Mouse (Mus musculus) kidney, adult 18-20 months (tissue): ENCODE data around the gene 3110070M22Rik.
"Not testable (repeated sequence)": the region's sequence is repeated elsewhere in the genome, so short reads cannot be mapped to it uniquely, and the experiment has no call there.

Source experiments
- DNase-seq: peaks from one replicate; pipeline ENCODE4 v3.0.0; 2021

3110070M22Rik gene

DNA sequence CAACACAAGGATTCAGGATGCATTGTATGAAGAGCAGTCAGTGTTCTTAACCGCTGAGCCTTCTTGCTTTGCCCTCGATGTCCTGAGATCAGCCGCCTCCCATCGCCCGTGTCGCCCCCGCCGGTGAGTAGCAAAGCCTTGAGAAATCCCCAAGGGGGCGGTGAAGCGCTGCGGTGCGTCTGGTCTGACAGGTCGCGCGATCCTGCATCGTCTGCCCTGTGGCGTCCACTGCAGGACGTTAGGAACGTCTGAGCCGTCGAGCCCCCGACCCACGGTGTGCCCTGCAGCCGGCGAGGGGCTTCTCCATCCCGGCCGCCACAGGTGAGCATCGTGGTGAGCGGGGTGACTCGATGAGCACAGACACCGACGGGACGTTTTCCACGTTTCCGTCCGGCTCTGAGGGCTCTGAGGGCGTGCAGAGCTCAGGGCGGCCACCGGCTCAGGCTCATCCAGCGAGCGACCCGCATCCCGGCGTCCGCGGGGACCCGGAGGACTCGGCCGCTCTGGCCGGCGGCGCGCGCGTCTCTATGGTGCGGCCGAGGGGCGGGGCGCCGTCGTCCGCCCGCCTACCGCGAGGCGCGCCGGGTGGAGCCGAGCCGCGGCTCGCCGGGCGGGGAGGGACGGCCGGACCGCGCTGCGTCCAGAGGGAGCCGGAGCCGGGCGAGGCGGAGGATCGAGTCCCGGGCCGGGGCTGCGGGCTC is at the start of gene 3110070M22Rik, which contains the start of gene Tmem267:
3110070M22Rik (minus strand) TSS at position 504 of the 701 bp plus-strand sequence.
Tmem267 (plus strand) TSS at position 160 of the 701 bp plus-strand sequence.
- DNase-seq: peak; percentile 91

DNA sequence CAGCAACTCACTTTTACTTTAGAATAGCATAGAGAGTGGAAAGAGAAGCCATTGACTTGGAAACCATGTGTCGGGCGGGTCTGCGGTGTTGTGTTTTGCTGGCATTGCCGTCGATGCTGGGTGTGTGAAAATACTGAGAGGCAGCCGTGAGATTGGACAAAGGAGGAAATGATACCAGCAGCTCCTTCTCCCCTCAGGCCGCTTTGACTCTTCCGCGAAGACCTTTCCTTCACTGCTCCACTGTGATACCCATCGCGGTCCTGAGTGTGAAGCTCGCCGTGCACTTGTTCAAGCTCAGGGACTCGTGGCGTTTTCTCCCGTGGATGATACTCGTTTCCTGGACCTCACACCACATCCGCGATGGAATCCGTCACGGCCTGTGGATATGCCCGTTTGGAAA is 6.8 kb upstream of the 3110070M22Rik start:
- DNase-seq: not testable (repeated sequence)

GRCm38 (mm10) chr13:119492083-119492482 is 3.9 kb upstream of the 3110070M22Rik start:
- DNase-seq: not testable (repeated sequence)

DNA sequence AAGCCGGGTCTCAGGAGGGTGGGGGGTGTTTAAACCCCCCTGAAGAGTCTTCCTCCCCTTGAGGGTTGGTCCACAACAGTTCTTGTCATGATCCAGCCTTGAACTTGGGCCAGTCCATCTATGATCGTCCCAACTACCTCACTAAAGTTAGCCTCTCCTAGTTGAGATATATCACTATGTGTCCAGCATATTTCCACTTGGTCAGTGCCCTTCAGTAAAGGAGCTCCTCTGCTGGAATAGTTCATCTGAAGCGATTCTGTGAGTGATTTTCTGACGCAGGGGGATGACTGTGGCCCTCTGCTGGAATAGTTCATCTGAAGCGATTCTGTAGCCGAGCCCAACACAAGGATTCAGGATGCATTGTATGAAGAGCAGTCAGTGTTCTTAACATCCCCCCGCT is 829 bp downstream of the 3110070M22Rik start:
- DNase-seq: no peak

DNA sequence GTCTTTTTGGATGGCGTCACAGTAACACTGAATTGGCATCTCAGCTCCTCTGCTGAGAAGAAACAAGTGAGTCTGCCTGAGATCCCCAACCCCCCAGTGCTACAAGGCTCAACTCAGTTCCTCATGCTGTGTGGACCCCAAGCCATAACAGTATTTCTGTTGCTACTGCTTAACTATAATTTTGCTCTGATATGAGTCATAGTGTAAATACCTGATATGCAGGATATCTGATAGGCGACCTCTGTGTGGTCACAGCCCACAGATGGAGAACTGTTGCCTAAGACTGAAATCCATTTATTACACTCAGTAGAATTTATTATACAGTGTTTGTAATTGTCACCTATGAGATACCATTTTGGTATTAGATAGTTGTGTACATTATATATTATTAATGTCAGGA is 10.4 kb downstream of the 3110070M22Rik start:
- no peak for DNase-seq

DNA sequence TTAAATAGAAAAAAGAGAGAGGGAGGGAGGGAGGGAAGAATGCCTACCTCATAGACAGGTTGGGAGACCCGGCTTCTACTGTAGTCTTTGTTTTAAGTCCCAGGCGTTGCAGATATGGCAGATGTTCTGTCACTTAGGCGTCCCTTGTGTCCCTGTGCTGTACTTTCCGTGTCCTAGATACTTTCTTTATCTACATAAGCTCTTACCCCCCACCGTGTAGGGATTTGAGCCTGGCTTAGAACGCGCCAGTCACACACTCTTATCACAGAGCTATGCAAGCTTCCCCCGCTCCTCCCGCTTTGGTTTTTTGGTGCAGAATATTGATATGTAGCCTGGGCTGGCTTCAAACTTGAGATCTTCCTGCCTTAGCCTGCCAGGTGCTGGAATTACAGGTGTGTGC is 11.6 kb downstream of the 3110070M22Rik start:
- no peak for DNase-seq

GRCm38 (mm10) chr13:119462596-119463560 is 25.3 kb downstream of the 3110070M22Rik start, which contains the start of gene 4833420G17Rik:
TSS of gene 4833420G17Rik (plus strand) at chr13:119462768.
- DNase-seq: peak; percentile 88

DNA sequence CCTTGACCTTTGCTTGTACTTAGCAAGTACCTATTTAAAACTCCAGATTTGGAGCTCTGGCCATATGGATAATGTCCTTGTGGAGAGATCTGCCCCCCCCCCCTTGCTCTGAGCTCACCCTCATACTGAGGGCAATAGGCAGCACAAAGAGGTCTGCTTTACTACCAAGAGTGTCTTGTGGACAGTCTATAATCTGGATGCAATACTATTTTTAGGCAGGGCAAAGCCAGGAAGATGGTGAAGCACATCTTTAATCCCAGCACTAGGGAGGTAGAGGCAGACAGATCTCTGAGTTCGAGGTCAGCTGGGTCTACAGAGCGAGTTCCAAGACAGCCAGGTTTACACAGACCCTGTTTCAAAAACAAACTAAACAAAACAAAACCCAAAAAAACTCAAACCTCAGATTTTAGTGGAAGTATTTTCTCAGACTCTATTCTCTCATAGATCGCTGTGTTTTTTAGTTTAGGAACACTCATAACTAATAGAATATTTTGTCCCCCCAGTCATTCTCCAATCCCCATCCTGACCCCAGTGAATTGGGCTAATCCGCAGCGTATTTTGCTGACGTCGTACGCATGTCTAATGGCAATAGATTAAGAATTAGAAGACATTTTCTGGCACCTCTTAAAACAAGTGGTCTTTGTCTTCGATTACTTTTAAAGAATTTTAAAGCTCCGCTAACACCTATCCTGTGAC is 26.1 kb downstream of the 3110070M22Rik start:
- no peak for DNase-seq

DNA sequence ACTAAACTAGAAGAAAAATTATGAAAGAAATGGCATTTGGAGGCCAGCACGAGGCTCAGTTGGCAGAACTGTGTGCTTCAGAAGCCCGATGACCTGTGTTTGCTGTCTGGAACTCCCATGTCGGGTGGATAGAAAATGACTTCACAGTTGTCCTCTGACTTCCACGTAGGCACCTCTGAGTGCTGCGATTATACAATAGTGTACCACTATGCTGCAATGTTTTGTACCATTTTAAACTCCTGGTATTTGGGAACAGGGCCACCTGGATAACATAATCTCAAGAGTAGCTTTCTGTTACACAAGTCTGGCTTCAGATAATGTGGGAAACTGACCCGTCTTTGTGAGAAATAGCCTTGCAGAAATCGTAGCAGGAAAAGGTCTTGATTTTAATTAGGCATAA is 31.8 kb downstream of the 3110070M22Rik start:
- no peak for DNase-seq

DNA sequence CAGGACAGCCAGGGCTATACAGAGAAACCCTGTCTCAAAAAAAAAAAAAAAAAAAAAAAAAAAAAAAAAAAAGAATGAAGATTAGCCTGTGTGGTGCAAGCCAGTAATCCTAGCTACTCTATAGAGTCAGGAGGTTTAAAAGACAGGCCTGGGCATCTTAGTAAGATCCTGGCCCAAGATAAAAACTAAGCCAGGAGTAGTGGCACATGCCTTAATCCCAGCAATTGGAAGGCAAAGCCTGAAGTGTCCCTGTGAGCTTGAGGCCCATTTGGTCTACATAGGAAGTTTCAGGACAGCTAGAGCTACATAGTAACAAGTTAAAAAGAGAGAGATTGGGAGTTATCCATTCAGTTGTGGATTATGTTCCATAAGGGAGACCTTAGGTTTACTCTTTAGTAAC is 33.1 kb downstream of the 3110070M22Rik start:
- DNase-seq: no peak

DNA sequence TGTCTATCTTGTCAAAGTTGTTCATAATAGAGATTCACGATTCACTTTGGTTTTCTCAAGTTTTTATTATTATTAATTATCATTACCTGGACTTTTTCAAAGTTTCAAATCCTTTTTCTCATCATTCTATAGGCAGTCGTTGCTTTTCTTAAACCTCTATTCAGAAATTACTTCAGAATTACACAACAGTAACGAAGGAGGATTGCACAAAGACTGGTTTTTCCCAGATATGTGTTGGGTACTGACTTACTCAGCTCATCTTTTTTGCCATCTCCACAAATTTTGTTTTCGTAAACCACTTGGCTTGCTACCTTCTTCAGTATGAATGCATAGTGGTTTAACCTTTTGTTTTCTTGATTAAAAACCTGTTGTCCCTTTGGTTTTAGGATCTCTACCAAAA is 34.6 kb downstream of the 3110070M22Rik start:
- no peak for DNase-seq

GRCm38 (mm10) chr13:119442244-119442643 is 45.9 kb downstream of the 3110070M22Rik start:
- no peak for DNase-seq
